Mouse (Mus musculus): ENCODE measurements around the gene Krt5.

GRCm38 (mm10) chr15:101702380-101702779 lies 10.3 kb downstream of the Krt5 start:
- TF ChIP-seq POLR2A (IDR thresholded peaks at IDR 0.05; ENCODE audit: borderline replicate concordance, low read depth, low read length) = no peak
- TF ChIP-seq CTCF (IDR thresholded peaks at IDR 0.05; ENCODE audit: low read depth, low read length) = no peak
